Mouse (Mus musculus): Measurements from ENCODE around the gene Med12l. TPM values are rescaled to one million over a fixed set of nuclear protein-coding genes. Genes with fewer than 3 reads are reported as not detected.

Gene Med12l
- total and polyA plus RNA-seq, 3 experiments: 0.93 to 2.0 (median 1.5) TPM

DNA sequence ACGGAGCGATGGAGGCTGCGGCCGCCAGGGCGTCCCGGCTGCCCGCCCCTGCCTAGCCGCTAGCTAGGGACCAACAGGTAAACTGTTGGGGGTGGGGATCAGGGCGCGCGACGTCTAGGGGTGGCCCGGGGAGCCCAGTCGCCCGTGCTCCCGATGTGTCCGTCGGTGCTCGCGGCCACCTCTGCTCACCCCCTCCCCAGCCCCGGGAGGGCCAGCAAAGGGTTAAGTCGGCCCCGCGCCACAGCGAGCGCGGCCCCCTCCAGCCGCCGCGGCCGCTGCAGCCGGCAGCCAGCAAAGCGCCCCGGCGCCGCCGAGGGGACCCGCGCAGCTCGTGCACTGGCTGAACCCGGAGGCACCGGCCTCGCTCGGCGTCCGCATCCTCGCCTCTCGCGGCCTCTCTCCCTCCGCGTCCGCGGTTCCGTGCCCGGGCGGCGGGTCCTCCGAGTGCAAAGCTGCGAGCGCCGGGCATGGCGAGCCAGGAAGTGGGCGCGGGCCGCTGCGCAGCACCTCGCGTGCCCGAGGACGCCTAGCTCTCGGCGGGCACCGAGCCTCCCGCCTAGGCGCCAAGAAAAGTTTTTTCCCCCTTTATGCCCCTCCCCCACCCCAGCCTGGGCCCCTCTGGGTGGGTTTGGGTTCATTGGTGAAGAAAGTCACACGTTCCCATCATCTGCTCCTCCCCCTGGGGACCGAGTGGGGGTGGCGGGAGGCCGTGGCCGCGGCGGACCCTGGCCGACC lies 538 bp downstream of the Med12l start:
- no peaks in the 10 kb centered on the region for H3K79me2 ChIP-seq (replicated peaks; ENCODE audit: control insufficient read depth, extremely low read depth, insufficient read depth, poor library complexity, severe bottlenecking)
- DNase-seq (ENCODE audit: extremely low read depth): no peak
- H3K4me2 ChIP-seq (ENCODE audit: insufficient read depth, low read depth, poor library complexity, severe bottlenecking): no peak overlapping the region
- H3K4me1 ChIP-seq (ENCODE audit: control insufficient read depth in 1 of 2, insufficient read depth in 2 of 2): no peaks in the 10 kb centered on the region
- no peak overlapping the region for H3K9ac ChIP-seq (ENCODE audit: insufficient read depth, low read depth)
- H3K27ac ChIP-seq (ENCODE audit: insufficient read depth, low read depth): no peak overlapping the region
- dilution Hi-C loops (cut with MboI; ENCODE audit: extremely low pct_ligation_motif_present, extremely low pct_unique_long_range_greater_than_20kb, low sequenced_read_pairs): no loop called here
- H3K36me3 ChIP-seq (replicated peaks in 1 of 2; ENCODE audit: control insufficient read depth in 1 of 2, insufficient read depth in 1 of 2, low read length in 1 of 2): no peaks in the 10 kb centered on the region
- no peak overlapping the region for H3K4me3 ChIP-seq (replicated peaks in 1 of 3; ENCODE audit: low read depth in 2 of 3, low read length in 2 of 3, poor library complexity in 1 of 3)
- TF ChIP-seq MXI1 (IDR thresholded peaks at IDR 0.05; ENCODE audit: low read depth, low read length) (no peak), MYC (IDR thresholded peaks at IDR 0.05; ENCODE audit: low read depth, low read length) (no peak), TBP (conservative IDR thresholded peaks at IDR 0.05; ENCODE audit: low read depth, low read length) (no peak), MAX (IDR thresholded peaks at IDR 0.05; ENCODE audit: low read length) (no peak), RAD21 (IDR thresholded peaks at IDR 0.05; ENCODE audit: low read depth, low read length) (no peak), MAZ (IDR thresholded peaks at IDR 0.05; ENCODE audit: low read depth, low read length) (no peak), USF1 (IDR thresholded peaks at IDR 0.05; ENCODE audit: low read depth, low read length) (no peak), ZMIZ1 (IDR thresholded peaks at IDR 0.05; ENCODE audit: low read depth, low read length) (no peak)
- in situ Hi-C loops (cut with MboI; ENCODE audit: low pct_ligation_motif_present, low pct_unique_long_range_greater_than_20kb, low sequenced_read_pairs): no loop called here
- H3K27me3 ChIP-seq (replicated peaks): no peaks in the 10 kb centered on the region
- H3K9me3 ChIP-seq (replicated peaks; ENCODE audit: low read length): peaks cover 21% of the 10 kb centered on the region

DNA sequence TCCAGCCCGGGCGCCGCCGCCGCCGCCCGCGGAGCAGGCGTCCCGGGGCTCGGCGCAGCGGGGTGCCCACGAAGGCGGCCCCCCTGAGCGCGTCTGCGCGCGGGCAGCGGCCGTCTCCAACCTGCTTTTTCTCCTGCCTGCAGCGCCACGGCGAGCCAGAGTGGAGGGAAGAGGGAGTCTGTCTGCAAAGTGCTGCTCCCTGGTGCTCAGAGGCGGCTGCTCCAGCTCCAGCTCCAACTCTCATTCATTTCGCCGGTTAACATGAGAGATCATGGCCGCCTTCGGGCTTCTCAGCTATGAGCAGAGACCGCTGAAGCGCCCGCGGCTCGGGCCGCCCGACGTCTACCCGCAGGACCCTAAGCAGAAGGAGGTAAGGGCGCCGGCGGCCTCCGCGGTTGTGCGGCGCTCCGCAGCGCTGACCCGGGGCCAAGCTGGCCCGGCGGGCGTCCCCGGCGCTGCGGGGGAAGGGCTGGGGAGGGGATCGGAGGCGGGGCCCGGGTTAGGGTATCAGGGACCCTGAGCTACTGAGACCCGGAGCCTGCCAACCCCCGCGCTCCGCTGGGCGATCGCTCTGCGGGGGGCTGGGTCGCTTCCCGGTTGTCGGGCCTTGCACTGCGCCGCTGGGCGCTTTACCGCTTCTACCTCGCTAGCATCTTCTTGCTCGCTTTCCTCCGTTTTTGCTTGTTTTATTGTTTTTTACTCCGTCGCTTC lies 1.3 kb downstream of the Med12l start:
- H3K4me2 ChIP-seq (ENCODE audit: insufficient read depth, low read depth, poor library complexity, severe bottlenecking): no peak overlapping the region
- no peaks in the 10 kb centered on the region for H3K36me3 ChIP-seq (replicated peaks in 1 of 2; ENCODE audit: control insufficient read depth in 1 of 2, insufficient read depth in 1 of 2, low read length in 1 of 2)
- TF ChIP-seq TCF12 (IDR thresholded peaks at IDR 0.05; ENCODE audit: low read depth, low read length) (no peak), RAD21 (IDR thresholded peaks at IDR 0.05; ENCODE audit: low read depth, low read length) (no peak), SMC3 (IDR thresholded peaks at IDR 0.05; ENCODE audit: low read depth, low read length) (no peak), MAZ (IDR thresholded peaks at IDR 0.05; ENCODE audit: low read depth, low read length) (no peak), BHLHE40 (IDR thresholded peaks at IDR 0.05; ENCODE audit: low read depth, low read length) (no peak), POLR2A (IDR thresholded peaks at IDR 0.05; ENCODE audit: low read depth, low read length) (no peak), ZMIZ1 (IDR thresholded peaks at IDR 0.05; ENCODE audit: low read depth, low read length) (no peak), MAX (IDR thresholded peaks at IDR 0.05; ENCODE audit: low read length) (no peak), JUND (conservative IDR thresholded peaks at IDR 0.05; ENCODE audit: low read depth, low read length) (no peak), NRF1 (IDR thresholded peaks at IDR 0.05; ENCODE audit: low read depth, low read length) (no peak), EP300 (IDR thresholded peaks at IDR 0.05; ENCODE audit: low read length) (no peak), POLR2AphosphoS2 (IDR thresholded peaks at IDR 0.05; ENCODE audit: low read depth, low read length) (no peak), USF2 (conservative IDR thresholded peaks at IDR 0.05; ENCODE audit: low read depth, low read length) (no peak), IRF4 (IDR thresholded peaks at IDR 0.05; ENCODE audit: low read depth, low read length) (no peak), MYC (IDR thresholded peaks at IDR 0.05; ENCODE audit: low read depth, low read length) (no peak), CHD2 (IDR thresholded peaks at IDR 0.05; ENCODE audit: low read length) (no peak), ELF1 (IDR thresholded peaks at IDR 0.05; ENCODE audit: low read depth, low read length) (no peak)
- no peaks in the 10 kb centered on the region for H3K4me1 ChIP-seq (ENCODE audit: control insufficient read depth in 1 of 2, insufficient read depth in 2 of 2)
- no peak overlapping the region for H3K4me3 ChIP-seq (replicated peaks in 1 of 3; ENCODE audit: low read depth in 2 of 3, low read length in 2 of 3, poor library complexity in 1 of 3)
- DNase-seq (ENCODE audit: extremely low read depth): no peak
- H3K27ac ChIP-seq (ENCODE audit: insufficient read depth, low read depth): no peak overlapping the region
- H3K79me2 ChIP-seq (replicated peaks; ENCODE audit: control insufficient read depth, extremely low read depth, insufficient read depth, poor library complexity, severe bottlenecking): no peaks in the 10 kb centered on the region
- no peak overlapping the region for H3K9ac ChIP-seq (ENCODE audit: insufficient read depth, low read depth)
- no peaks in the 10 kb centered on the region for H3K27me3 ChIP-seq (replicated peaks)
- H3K9me3 ChIP-seq (replicated peaks; ENCODE audit: low read length): peaks cover 21% of the 10 kb centered on the region
- in situ Hi-C loops (cut with MboI; ENCODE audit: low pct_ligation_motif_present, low pct_unique_long_range_greater_than_20kb, low sequenced_read_pairs): no loop called here
- dilution Hi-C loops (cut with MboI; ENCODE audit: extremely low pct_ligation_motif_present, extremely low pct_unique_long_range_greater_than_20kb, low sequenced_read_pairs): no loop called here
